Mouse (Mus musculus) limb, embryonic 11.5 days (tissue): ENCODE measurements around the gene Dcpp1. TPM values are rescaled to one million over a fixed set of nuclear protein-coding genes. Genes with fewer than 3 reads are reported as not detected.
A peak's percentile ranks its signal among the peaks of the same experiment; 100 is the strongest.
"Not testable (repeated sequence)": the region's sequence is repeated elsewhere in the genome, so short reads cannot be mapped to it uniquely, and the experiment has no call there.

Experiments used
- ATAC-seq: fragments of 200-750 bp; cut with Nextera tagmentation; 2 replicates; pipeline ENCODE4 v1.8.0; 2017; ENCODE audit warnings: low read depth; ENCODE audit not compliant: insufficient number of reproducible peaks, low FRiP score, low TSS enrichment
- DNase-seq: peaks from one replicate; pipeline ENCODE4 v3.0.0-alpha.2; 2015; ENCODE audit warnings: low spot score
- H3K27ac ChIP-seq: fragments of 300-500 bp; sonication (generic); replicated peaks from 2 replicates; pipeline ENCODE4 v1.5.1; 2014; ENCODE audit warnings: low read depth, mild to moderate bottlenecking, low read length
- H3K27me3 ChIP-seq: fragments of 300-500 bp; sonication (generic); 2 replicates; pipeline ENCODE4 v1.6.1; 2014; ENCODE audit warnings: mild to moderate bottlenecking, low read length, mixed read lengths; ENCODE audit not compliant: control insufficient read depth, insufficient read depth
- H3K36me3 ChIP-seq: fragments of 300-500 bp; sonication (generic); 2 replicates; pipeline ENCODE4 v1.6.1; 2014; ENCODE audit warnings: mild to moderate bottlenecking, low read length, moderate library complexity, mixed read lengths; ENCODE audit not compliant: control insufficient read depth, insufficient read depth
- H3K4me1 ChIP-seq: fragments of 300-500 bp; sonication (generic); 2 replicates; pipeline ENCODE4 v1.6.1; 2014; ENCODE audit warnings: low read length, mixed read lengths; ENCODE audit not compliant: control insufficient read depth, insufficient read depth
- H3K4me2 ChIP-seq: fragments of 300-500 bp; sonication (generic); 2 replicates; pipeline ENCODE4 v1.6.1; 2014; ENCODE audit warnings: low read depth, mild to moderate bottlenecking, moderate library complexity; ENCODE audit not compliant: severe bottlenecking
- H3K4me3 ChIP-seq: fragments of 300-500 bp; sonication (generic); 2 replicates; pipeline ENCODE4 v1.5.1; 2014; ENCODE audit warnings: low read depth, low read length
- H3K9ac ChIP-seq: fragments of 300-500 bp; sonication (generic); 2 replicates; pipeline ENCODE4 v1.6.1; 2014; ENCODE audit warnings: mild to moderate bottlenecking, low read length
- H3K9me3 ChIP-seq: fragments of 300-500 bp; sonication (generic); 2 replicates; pipeline ENCODE4 v1.6.1; 2016; ENCODE audit warnings: low read length; ENCODE audit not compliant: control insufficient read depth
- WGBS: fragments of 180-500 bp; shearing (Covaris S2); extraction: QIAGEN DNeasy Blood & Tissue Kit; methylation state at CpG from one replicate; pipeline ENCODE4 v1.1.7; 2014; 5-methylcytosine and 5-hydroxymethylcytosine counted together
- polyA plus RNA-seq: library from polyadenylated mRNA; unstranded; fragments of >200 nt; fragmentation: Nextera tagmentation; extraction: Ambion mirVana; gene quantifications from 2 replicates; pipeline ENCODE4 v1.2.1, GENCODE M21; 2014

Dcpp1 gene
- polyA plus RNA-seq, 1 experiment from 2014 or later: not detected

DNA sequence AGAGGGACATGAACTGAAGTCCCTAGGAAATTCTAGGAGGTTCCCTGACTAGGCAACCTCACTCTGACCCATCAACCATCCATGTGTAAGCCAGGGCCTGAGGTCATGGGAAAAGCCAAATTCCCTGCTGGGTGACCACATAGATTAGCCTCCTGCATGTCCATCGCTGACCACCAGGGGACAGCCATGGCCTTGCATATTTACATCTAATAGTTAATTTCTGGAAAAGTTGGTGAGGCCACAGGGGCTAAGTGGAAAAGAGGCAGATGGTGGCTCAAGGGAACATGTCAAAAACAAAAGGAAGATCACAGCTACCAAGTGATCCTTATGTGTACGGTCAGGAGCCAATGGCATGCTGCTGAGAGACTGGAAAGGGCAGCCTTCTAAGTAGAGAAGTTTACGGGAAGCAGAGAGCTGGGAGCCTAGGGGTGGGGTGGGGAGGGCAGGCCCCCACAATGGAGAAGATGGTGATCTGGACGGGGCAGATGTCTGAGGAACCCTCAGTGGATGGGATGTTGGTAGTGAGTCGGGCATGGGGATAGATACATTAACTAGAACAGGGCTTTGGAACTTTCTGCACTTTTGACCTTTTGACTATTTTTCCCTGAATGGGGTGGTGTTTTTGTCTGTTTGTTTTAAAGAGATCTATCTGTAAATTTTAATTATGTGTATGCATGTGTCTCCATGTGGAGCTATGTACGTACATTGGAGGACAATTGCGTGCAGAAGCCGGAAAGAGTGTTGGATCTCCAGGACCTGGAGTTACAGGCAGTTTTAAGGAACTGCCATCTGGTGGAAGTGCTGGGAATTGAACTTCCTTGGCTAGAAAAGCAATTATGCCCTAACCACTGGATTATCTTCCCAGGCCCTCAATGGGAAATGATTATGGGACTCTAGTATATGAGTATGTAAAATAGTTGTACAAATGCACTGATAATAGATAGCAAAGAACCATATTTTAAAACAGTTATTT, 6.5 kb upstream of the Dcpp1 start:
- no peak for ATAC-seq
- H3K27me3 ChIP-seq: no peaks in the 10 kb centered on the region
- 51% methylated on average over 8 of the region's 8 CpGs for WGBS

DNA sequence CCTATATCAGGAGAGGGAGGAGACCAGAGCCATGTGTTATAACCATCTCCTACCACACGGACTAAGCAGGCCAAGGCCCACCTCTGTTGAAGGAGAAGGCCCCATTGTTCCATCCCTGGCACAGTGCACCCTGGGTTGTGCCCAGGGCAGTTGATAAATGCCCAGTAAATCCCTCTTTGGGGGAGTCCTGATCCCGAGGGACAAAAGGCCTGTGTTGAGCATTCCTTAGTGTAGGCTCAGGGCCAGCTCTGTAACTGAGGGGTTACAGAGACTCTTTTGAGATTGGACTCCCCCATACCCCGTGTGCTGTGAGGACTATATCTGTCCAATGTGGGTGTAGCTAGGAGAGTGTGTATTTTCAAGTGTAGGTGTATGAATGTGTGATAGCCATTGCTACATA, 3.9 kb upstream of the Dcpp1 start:
- Histone ChIP-seq H3K9ac (no peak overlapping the region), H3K9me3 (no peaks in the 10 kb centered on the region), H3K27ac (no peak overlapping the region), H3K4me2 (no peak overlapping the region), H3K4me3 (no peak overlapping the region), H3K4me1 (no peaks in the 10 kb centered on the region), H3K36me3 (no peaks in the 10 kb centered on the region), H3K27me3 (no peaks in the 10 kb centered on the region)
- DNase-seq: no peak
- WGBS: 72% methylated on average over 3 of the region's 3 CpGs
- ATAC-seq: no peak

More for the DNA sequence above, 6.5 kb upstream of the Dcpp1 start:
- Histone ChIP-seq H3K27ac (no peak overlapping the region), H3K4me1 (no peaks in the 10 kb centered on the region), H3K9ac (no peak overlapping the region), H3K9me3 (no peaks in the 10 kb centered on the region), H3K4me2 (no peak overlapping the region), H3K36me3 (no peaks in the 10 kb centered on the region), H3K4me3 (no peak overlapping the region)
- DNase-seq: peak; percentile 66

DNA sequence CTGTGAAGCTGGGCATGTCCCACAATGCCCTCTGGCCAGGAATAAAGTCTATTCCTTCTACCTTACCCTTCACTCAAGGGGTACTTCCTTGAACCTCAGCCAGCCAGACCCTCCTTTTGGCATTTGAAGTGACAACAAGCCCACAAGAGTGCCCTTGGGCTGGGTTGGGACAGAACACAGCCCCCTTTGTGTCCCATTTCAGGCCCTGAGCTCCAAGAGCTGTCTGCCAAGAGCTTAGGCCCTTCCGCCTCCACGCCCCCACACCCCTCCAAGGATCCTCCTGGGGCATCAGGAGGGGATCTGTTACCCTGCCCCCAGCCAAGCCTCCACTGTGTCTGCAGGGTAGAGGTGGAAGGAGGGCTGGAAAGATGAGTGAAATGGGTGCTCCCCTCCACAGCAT, 3.5 kb upstream of the Dcpp1 start:
- 94% methylated on average over 2 of the region's 2 CpGs for WGBS

DNA sequence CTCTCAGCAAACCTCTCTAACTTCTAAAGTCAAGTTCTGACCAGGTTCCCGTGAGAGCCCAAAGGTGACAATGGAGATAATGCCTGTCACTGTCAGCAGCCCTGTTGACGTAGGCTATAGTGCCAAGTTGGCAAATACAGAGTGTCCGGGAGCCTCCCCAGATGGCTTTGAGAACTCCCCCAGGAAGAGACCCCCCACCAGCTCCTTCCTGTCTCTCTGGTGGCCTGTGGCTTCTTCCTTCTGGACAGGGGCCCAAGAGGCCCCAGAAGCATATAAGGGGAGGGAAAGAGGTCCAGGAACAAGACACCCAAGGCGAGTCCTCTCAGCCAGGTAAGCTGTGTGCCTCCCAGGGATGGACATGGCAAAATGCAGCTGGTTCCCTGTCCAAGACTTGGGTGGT, 36.5 kb downstream of the Dcpp1 start, which contains the start of gene Dcpp3:
Gene Dcpp3 (plus strand): TSS at position 301 of the 400 bp plus-strand sequence.
- not testable (repeated sequence) for H3K4me3 ChIP-seq, H3K36me3 ChIP-seq, H3K9me3 ChIP-seq, DNase-seq, H3K4me2 ChIP-seq, H3K9ac ChIP-seq, H3K27ac ChIP-seq, ATAC-seq, H3K27me3 ChIP-seq, H3K4me1 ChIP-seq
- 85% methylated on average over 4 of the region's 4 CpGs for WGBS

More for the DNA sequence above, 3.5 kb upstream of the Dcpp1 start:
- no peak overlapping the region for H3K9ac ChIP-seq
- no peaks in the 10 kb centered on the region for H3K4me1 ChIP-seq
- H3K4me2 ChIP-seq: no peak overlapping the region
- no peaks in the 10 kb centered on the region for H3K9me3 ChIP-seq
- H3K36me3 ChIP-seq: no peaks in the 10 kb centered on the region
- no peak for DNase-seq
- H3K27ac ChIP-seq: no peak overlapping the region
- H3K4me3 ChIP-seq: no peak overlapping the region
- no peaks in the 10 kb centered on the region for H3K27me3 ChIP-seq
- no peak for ATAC-seq

DNA sequence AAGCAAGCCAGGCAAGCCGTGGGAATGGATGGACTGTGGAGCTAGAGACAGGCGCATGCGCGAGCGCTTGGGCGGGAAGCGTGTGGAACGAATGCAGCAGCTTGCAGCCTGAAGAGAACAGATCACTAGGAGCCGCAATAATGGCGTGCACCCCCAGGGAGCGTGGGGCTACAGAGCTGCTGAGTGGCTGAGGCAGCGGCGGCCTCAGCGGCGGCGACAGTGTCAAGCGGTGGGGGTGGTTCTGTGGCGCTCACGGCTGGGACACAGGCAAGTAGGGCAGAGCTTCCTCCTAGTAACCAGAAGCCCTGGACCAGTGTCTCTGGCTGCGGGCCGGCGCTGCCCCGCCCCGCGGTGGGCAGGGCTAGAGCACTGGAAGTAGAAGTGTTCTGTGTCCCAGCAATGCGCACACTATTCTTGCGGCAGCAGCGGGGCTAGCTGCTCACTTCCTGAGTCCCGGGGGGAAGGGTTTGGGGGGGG, 43.9 kb downstream of the Dcpp1 start:
- no peaks in the 10 kb centered on the region for H3K9me3 ChIP-seq
- peak; percentile 93 for DNase-seq
- under 1% methylated on average over 29 of the region's 29 CpGs for WGBS
- H3K4me2 ChIP-seq: peak overlapping the region; percentile 85
- peaks cover 3% of the 10 kb centered on the region; the same call in 1 of the 2 replicates for H3K4me1 ChIP-seq
- peak overlapping the region; percentile 93 for H3K27ac ChIP-seq
- peak overlapping the region; percentile 53 for H3K4me3 ChIP-seq
- H3K9ac ChIP-seq: peak overlapping the region; percentile 76
- no peaks in the 10 kb centered on the region for H3K27me3 ChIP-seq
- peak; percentile 97 for ATAC-seq
- no peaks in the 10 kb centered on the region for H3K36me3 ChIP-seq

DNA sequence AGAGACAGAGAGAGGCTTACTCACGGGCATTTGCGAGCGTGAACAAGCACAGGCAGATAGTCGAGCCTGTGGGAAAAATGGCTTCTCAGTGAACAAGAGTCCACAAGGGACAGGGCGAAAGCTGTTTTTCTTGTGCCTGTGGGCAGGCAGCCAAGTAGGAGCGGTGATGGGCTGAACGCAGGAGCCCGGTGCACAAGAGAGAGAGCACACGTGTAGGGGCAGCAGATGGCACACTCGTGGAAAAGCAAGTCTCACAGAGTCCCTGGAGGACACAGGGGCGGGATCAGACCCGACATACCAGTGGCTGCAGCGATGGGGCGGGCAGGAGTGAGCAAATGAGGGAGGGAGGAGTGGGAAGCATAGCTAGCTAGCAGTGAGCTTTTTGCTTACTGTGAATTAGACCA, 44.4 kb downstream of the Dcpp1 start:
- peak overlapping the region; percentile 93 for H3K27ac ChIP-seq
- H3K4me2 ChIP-seq: peak overlapping the region; percentile 85
- H3K4me1 ChIP-seq: peaks cover 3% of the 10 kb centered on the region; the same call in 1 of the 2 replicates
- peak overlapping the region; percentile 53 for H3K4me3 ChIP-seq
- ATAC-seq (peak; percentile 83), DNase-seq (peak; percentile 74)
- H3K27me3 ChIP-seq: no peaks in the 10 kb centered on the region
- H3K9me3 ChIP-seq: no peaks in the 10 kb centered on the region
- H3K9ac ChIP-seq: peak overlapping the region; percentile 76
- under 1% methylated on average over 14 of the region's 14 CpGs for WGBS
- H3K36me3 ChIP-seq: no peaks in the 10 kb centered on the region

DNA sequence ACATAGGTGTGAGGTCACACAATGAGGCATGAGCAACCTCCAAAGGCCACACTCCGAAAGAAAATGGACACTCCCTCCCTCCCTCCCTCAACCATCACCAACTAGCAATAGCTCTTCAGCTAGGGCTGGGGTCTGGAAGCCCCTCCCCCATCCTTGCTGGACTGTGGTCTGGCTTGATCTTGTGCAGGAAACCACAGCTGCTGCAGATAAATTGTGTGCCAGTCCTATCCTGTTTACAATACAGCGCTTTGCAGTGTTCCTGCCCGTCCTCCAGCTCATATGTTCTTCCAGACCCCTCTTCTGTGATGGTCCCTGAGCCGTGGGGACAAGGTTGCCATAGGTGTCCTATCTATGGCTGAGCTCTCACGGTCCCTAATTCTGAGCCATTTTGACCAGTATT, 50.5 kb downstream of the Dcpp1 start:
- no peaks in the 10 kb centered on the region for H3K27me3 ChIP-seq
- no peak overlapping the region for H3K9ac ChIP-seq
- no peak overlapping the region for H3K4me2 ChIP-seq
- no peaks in the 10 kb centered on the region for H3K9me3 ChIP-seq
- no peaks in the 10 kb centered on the region for H3K4me1 ChIP-seq
- WGBS: 76% methylated on average over 5 of the region's 5 CpGs
- H3K36me3 ChIP-seq: no peaks in the 10 kb centered on the region
- no peak overlapping the region for H3K4me3 ChIP-seq
- ATAC-seq (no peak), DNase-seq (no peak)
- no peak overlapping the region for H3K27ac ChIP-seq
